Mouse (Mus musculus): Measurements from ENCODE around the gene Dimt1. TPM values are rescaled to one million over a fixed set of nuclear protein-coding genes. Genes with fewer than 3 reads are reported as not detected.

Dimt1 gene
- polyA plus RNA-seq, 1 experiment, result 6.1 TPM

DNA sequence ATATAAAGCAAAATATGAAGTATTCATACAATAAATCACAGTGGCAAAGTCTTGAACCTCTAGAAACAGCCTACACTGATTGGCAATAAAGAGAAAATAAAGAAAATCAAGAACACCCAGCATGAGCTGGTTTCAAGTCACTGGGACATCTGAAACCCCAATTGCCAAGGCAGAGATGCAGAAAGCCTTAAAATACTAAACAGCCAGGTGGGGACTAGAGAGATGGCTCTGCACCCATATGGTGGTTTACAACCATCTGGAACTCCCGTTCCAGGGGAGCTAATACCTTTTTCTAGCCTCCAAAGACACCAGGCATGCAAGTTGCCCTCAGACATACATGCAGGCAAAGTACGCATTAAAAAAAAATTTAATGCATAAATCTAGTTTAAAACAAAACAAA lies 51.1 kb downstream of the Dimt1 start:
- H3K27ac ChIP-seq (ENCODE audit: control insufficient read depth, insufficient read depth, low read depth, low read length), result no peak overlapping the region
- no peak overlapping the region for H3K4me3 ChIP-seq (ENCODE audit: control insufficient read depth, low read depth, low read length)
- H3K4me1 ChIP-seq (ENCODE audit: control insufficient read depth, insufficient read depth, low read length), result no peaks in the 10 kb centered on the region
- no peaks in the 10 kb centered on the region for H3K27me3 ChIP-seq (ENCODE audit: control insufficient read depth, insufficient read depth, low read length)
- H3K36me3 ChIP-seq (ENCODE audit: control insufficient read depth, insufficient read depth, low read length), result no peaks in the 10 kb centered on the region
- no peak for TF ChIP-seq CTCF (IDR thresholded peaks at IDR 0.05; ENCODE audit: control insufficient read depth, insufficient read depth, insufficient replicate concordance, low read depth, low read length)
- no peak for TF ChIP-seq POLR2A (IDR thresholded peaks at IDR 0.05; ENCODE audit: control insufficient read depth, low read depth, low read length)

DNA sequence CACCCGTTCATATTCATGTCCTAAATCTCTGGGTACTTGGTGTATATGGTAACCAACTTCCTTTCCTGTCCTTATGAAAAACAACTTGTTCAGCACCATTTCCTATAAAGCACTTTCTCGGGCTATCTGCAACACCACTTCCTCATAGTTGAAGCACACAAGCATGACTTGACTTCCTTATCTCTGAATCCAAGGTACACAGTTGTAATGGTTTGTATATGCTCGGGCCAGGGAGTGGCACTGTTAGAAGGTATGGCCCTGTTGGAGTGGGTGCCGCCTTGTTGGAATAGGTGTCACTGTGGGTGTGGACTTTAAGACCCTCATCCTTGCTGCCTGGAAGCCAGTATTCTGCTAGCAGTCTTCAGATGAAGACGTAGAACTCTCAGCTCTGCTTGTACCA lies 51.7 kb downstream of the Dimt1 start:
- no peak for TF ChIP-seq POLR2A (IDR thresholded peaks at IDR 0.05; ENCODE audit: control insufficient read depth, low read depth, low read length)
- TF ChIP-seq CTCF (IDR thresholded peaks at IDR 0.05; ENCODE audit: control insufficient read depth, insufficient read depth, insufficient replicate concordance, low read depth, low read length), result no peak
- Histone ChIP-seq H3K27me3 (ENCODE audit: control insufficient read depth, insufficient read depth, low read length) (no peaks in the 10 kb centered on the region), H3K4me1 (ENCODE audit: control insufficient read depth, insufficient read depth, low read length) (no peaks in the 10 kb centered on the region), H3K4me3 (ENCODE audit: control insufficient read depth, low read depth, low read length) (no peak overlapping the region), H3K36me3 (ENCODE audit: control insufficient read depth, insufficient read depth, low read length) (no peaks in the 10 kb centered on the region), H3K27ac (ENCODE audit: control insufficient read depth, insufficient read depth, low read depth, low read length) (no peak overlapping the region)

DNA sequence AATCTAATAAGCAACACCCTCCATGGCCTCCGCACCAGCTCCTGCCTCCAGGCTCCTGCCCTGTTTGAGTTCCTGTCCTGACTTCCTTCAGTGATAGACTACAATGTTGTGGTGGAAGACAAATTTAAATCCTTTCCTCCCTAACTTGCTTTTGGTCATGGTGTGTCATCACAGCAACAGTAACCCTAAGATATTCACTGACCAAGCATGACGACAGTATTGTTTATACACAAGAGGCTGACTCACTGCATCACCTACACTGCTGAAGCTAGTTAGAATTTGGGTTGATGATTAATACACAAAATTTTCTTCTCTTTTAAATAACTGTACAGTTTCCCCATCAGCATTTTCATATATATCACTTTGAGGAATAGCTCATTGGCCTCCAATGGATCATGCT lies 56.3 kb downstream of the Dimt1 start:
- TF ChIP-seq POLR2A (IDR thresholded peaks at IDR 0.05; ENCODE audit: control insufficient read depth, low read depth, low read length), result no peak
- no peak for TF ChIP-seq CTCF (IDR thresholded peaks at IDR 0.05; ENCODE audit: control insufficient read depth, insufficient read depth, insufficient replicate concordance, low read depth, low read length)
- peak overlapping the region; percentile 42; the same call in 1 of the 2 replicates for H3K4me3 ChIP-seq (ENCODE audit: control insufficient read depth, low read depth, low read length)
- H3K27me3 ChIP-seq (ENCODE audit: control insufficient read depth, insufficient read depth, low read length), result no peaks in the 10 kb centered on the region
- no peaks in the 10 kb centered on the region for H3K36me3 ChIP-seq (ENCODE audit: control insufficient read depth, insufficient read depth, low read length)
- H3K4me1 ChIP-seq (ENCODE audit: control insufficient read depth, insufficient read depth, low read length), result no peaks in the 10 kb centered on the region
- no peak overlapping the region for H3K27ac ChIP-seq (ENCODE audit: control insufficient read depth, insufficient read depth, low read depth, low read length)

DNA sequence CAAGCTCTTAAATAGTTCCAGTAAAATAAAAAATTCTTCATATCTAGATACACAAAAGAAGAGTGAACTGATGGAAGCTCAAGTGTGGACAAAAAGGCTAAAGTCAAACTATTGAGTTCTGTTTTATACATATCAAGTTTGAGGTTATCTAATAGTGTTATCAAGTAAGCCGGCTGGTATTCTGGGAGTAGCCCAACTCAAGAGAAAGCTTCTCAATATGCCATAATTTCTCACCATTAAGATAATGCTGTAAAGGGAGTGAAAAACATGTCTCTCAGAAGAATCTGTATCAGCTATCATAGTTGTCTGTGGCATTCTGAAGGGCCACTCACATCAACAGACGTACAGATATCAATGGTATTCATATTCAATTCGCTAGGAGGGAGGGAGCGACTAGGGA lies 61.2 kb downstream of the Dimt1 start:
- TF ChIP-seq POLR2A (IDR thresholded peaks at IDR 0.05; ENCODE audit: control insufficient read depth, low read depth, low read length), result no peak
- Histone ChIP-seq H3K27ac (ENCODE audit: control insufficient read depth, insufficient read depth, low read depth, low read length) (no peak overlapping the region), H3K4me1 (ENCODE audit: control insufficient read depth, insufficient read depth, low read length) (no peaks in the 10 kb centered on the region), H3K4me3 (ENCODE audit: control insufficient read depth, low read depth, low read length) (no peak overlapping the region), H3K27me3 (ENCODE audit: control insufficient read depth, insufficient read depth, low read length) (no peaks in the 10 kb centered on the region), H3K36me3 (ENCODE audit: control insufficient read depth, insufficient read depth, low read length) (no peaks in the 10 kb centered on the region)

Other genes starting within 250 kb of the Dimt1 start
- gene Ipo11, start 10.2 kb upstream of the Dimt1 start, polyA plus RNA-seq (2012; rRNA removed), result 11.7 and 11.9 TPM in 2 replicates
- 48.7 and 54.9 TPM in 2 replicates for gene Kif2a, start 75.0 kb downstream of the Dimt1 start, polyA plus RNA-seq (2012; rRNA removed)